Mouse (Mus musculus): ENCODE results near the gene Tuba4a.

Tuba4a gene

DNA sequence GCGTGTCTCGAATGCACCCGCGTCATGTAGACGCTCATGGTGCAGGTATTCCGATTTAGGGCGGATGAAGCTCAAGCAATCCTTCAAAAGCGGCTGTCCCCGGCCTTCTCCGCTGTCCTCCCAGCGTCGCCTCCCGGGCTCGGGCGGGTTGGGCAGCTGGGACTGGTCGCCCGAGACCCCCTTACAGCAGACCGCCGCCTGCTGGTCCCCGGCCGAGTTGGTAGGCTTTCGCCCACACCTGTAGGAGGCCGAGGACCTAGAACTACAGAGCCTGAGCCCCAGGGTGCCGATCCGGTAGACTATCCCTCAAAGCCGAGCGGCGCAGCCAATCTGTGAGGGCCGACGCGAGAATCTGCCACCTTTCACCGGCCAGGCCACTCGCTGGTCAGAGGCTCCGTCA is at the start of gene Tuba4a:
Gene Tuba4a (minus strand): TSS at position 335 of the 400 bp plus-strand sequence.
- peak; percentile 50 for DNase-seq (ENCODE audit: extremely low spot score, low spot score)

DNA sequence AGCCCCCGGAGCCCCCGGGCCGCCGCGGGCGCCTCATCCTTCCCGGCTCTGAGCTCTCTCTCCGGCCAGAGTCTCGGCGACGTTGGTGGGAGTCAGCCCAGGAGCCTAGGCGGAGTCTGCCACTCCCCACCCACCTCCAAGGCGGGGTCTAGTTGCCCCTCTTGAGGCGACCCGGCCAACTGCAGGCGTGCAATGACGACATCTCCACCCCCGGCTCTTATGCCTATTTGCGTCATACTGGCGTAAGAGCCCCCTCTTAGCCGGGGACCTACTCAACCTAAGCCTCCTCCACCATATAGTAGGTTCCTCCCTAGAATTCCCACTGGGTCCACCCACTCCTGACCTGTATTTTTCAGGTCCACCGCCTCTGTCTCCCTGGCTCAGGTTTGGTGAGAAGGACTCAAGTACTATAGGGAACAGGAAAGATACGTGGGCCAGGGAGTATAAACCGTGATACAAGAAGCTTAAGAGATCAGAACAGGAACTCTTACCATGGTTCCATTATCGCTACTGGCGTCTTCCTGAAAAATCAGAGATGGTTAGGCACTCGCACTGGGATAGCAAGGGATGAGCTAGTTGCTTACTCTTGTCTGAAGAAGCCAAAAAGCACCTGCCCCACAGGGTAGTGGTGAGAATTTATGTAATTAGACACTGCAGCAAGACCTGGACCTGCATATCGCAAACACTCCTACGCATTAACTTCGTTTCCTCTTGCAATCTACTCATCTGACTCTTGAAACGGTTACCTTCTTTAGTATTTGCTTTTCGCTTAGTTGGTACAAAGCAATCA is 44.6 kb upstream of the Tuba4a start, which contains the start of gene Ptprn:
Gene Ptprn (minus strand): TSS at position 412 of the 790 bp plus-strand sequence.
- no peak for DNase-seq (ENCODE audit: extremely low spot score, low spot score)

DNA sequence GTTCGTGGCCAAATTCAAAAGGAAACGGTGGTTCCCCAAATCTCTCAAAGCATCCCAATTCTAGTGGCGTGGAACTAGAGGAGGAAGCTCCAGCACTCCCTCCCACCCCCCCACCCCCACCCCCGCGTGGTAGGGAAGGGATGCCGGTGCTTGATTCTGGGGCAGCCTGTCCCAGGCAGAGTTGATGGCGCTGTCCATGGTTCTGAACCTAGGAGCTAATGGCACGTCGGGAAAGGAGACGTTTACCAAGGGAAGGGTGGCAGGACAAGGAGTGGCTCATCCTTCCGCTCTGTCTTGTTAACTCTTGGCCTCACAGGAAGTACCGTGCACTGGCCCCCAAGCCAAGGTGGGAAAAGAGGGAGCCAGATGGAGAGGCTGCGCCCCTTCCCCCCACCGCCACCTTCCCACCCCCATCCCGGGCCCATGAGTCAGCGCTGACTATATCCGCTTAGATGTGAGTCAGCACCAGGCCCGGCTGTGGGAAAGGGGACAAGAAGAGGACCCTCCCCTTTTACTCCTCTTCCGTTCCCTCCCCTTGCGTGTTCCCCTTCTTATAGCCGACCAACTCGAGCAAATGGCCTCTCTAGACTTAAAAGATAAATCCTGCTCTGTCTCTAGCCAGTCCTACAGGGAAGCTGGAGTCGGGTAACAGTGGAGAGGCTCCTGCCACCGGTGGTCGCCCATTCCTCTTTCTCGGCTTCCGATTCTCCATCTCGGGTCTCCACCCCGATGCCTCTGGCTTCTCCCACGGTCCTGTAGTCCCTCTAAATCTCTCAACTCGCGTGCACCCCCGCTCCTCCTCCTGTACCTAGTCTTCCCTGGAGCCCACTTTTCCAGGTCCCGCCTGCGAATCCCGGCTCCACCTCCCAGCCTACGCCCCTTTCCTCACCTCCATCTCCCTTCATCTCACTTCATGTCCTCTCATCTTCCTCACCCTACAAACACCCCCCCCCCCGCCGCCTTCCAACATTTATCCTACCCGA is 43.6 kb upstream of the Tuba4a start:
- DNase-seq (ENCODE audit: extremely low spot score, low spot score) = peak; percentile 75

DNA sequence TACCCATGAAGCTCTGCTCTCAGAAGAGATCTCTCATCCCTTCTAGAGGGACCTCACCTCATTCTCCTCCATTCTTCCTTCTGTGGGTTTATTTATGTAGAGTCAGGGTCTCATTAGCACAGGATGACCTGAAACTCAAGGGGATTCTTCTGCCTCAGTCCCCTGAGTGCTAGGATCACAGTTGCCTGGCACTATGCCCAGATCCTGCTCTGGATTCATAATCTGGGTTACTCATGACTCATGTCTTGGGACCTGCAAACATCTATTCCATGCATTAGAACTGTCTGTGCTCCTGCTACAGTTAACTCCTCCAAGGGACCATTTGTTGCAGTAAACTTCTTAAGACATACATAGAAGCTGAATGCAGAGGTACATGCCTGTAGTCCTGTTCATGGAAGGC is 41.6 kb upstream of the Tuba4a start:
- DNase-seq (ENCODE audit: extremely low spot score, low spot score) = no peak

DNA sequence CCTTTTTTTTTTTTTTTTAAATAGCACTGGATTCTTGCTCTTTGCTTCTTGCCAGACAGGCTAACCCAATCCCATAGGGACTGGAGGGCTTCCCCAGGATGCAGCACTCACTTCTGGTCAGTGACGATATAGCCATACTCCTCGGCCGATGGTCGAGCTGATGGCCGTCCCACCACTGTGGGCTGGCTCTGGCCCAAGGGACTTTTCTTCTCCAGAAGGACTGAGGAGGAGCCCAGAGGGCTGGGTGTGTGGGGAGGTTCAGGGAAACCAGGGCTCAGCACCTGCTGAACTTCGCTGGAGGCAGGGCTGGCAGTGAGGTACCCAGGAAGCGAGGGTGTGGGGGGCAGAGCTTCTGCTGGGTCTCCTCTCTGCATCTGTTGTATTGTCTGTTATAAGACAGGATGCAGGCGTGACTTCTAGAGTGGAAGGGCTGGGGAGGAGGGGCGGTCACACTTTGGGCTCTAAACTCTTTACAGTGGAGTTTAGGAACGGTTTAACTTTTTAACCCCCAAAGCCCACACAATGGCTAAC is 35.9 kb upstream of the Tuba4a start:
- no peak for DNase-seq (ENCODE audit: extremely low spot score, low spot score)

DNA sequence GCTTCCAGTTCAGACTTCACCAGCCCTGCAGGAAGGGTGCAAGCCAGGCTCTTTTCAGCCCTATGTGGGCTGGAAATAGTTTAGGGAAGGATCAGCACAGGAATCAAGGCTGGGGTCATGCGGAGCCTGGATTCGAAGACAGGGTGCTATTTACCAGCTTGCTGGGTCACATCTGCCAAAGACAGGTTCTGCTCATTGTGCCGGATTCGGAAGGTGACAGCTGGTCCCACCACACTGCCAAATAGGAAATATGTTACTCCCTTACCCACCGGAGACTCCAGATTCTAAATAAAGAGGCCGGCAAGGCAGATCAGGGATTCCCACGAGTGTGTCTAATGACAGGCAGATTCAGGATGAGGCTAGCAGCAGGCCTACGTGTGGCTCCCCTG is 35.0 kb upstream of the Tuba4a start:
- no peak for DNase-seq (ENCODE audit: extremely low spot score, low spot score)

DNA sequence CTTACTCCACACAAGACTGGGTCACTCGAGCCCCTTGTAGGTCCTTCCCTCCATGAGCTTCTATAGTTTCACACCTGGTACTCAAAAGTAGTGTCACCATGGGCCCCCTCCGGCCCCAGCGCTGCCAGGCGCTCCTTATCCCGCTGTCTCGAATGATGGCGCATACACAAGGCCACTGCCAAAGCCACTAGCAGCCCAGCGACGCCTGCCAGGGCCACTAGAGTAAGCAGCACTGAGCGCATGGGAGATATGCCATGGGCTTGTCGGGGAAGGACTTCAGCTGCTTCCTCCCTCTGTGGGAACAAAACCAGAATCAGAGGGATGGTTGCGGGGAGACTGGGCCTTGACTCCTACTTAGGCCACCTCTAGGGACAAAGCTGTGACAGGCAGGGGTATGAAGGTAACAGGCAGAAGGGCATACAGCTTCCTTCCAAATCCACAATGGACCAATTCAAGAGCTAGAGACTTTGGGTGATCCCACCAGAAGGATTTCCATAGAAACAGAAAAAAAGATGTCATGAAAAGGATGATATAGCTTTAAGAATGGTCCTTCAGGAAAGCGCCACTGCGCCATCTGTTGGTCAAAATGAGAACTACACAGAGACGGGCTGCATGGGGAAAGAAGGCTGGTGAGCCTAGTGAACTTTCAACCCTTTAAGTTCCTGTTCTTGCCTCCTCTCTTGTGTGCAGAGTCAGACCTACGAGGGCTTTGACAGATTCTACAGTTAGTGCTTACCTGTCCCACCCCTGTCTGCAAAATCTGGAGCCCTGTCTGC is 34.4 kb upstream of the Tuba4a start:
- DNase-seq (ENCODE audit: extremely low spot score, low spot score) = peak; percentile 84

DNA sequence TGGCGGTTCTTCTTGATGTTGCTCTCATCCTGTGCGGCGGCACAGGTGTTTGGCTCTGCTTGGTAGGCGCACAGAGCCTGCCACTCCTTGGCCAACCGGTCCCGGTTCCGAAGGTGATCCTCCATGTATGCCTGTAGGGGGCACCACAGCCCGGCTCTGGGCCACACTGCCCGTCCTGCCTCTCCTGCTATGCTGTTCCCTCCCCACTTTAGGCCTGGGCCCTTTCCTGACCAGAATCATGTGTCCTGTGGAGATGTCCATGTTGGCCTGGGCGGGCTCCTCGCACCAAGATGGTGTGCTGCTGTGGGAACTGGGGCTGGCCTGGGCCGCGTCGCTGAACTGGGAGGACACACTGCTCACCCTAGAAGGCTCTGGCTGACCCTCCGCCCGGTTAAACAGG is 33.4 kb upstream of the Tuba4a start:
- DNase-seq (ENCODE audit: extremely low spot score, low spot score) = no peak

DNA sequence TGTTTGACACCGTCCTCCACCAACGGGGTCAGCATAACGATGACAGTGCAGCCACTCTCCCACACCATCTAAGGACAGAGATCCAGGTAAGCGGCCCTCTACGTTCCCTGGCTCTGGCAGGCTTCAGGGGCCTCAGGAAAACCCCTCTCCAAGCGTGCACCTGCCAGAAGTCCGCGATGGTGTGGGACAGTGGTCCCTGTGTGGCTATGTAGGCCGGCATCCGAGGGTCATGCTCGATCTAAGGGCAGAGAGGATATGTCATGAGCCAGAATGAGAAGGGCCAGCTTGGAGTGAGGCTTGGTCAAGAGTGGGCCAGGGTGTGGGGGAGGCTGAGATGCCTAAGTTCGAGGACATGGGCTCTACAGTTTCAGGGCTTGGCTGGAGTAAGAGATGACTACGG is 32.6 kb upstream of the Tuba4a start:
- DNase-seq (ENCODE audit: extremely low spot score, low spot score) = no peak

DNA sequence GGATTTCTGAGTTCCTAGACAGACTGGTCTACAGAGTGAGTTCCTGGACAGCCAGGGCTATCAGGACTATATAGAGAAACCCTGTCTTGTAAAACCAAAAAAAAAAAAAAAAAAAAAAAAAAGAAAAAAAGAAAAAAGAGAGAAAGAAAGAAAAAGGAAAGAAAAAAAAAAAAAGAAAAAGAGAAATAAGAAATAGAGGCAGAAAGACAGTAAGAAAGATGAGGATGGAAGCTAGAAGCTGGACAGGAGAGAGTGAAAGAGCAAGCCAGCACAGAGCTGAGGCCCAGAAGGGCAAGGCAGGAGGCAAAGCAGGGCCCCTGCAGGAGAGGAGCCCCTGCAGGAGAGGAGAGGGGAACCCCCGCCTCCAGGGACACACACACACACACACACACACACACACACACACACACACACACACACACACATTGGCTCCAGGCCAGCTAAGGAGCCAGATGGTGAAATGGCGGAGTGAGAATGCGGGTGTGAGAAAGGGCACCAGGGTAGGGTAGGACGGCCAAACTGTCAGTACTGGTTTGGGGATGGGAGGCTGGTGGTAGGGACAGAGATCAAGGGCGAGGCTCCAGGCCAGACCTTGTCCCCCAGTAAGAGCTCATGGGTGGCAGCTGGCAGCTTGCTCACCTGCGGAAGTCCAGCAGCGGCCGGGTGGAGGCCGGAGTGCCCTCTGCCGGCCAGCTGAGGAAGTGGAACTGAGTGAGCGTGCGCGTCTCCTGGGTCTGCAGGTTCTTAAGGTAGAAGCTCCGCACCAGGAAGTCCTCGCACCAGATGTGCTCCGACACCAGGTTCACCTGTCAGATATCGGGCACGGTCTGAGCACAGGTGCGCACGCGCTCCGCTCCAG is 31.7 kb upstream of the Tuba4a start:
- DNase-seq (ENCODE audit: extremely low spot score, low spot score) = peak; percentile 80

DNA sequence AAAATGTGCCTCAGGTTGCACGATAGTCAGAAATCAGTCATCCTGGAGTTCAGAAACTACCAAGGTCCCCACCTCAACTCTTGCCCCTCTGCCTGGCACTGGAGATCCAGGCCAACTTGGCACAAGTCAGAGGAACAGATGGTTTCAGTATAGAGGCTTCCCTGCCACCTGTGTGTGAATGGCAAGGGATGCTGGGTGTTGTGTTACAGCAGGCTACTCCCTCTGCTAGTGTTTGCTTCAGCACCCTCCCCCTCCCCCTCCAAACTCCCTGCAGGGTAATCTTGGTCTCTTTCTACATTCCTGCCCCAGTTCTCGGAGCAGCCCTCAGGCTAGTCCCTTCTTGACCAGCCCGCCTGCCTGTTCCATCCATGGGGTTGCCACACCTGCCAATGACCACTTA is 30.8 kb upstream of the Tuba4a start:
- DNase-seq (ENCODE audit: extremely low spot score, low spot score) = no peak

DNA sequence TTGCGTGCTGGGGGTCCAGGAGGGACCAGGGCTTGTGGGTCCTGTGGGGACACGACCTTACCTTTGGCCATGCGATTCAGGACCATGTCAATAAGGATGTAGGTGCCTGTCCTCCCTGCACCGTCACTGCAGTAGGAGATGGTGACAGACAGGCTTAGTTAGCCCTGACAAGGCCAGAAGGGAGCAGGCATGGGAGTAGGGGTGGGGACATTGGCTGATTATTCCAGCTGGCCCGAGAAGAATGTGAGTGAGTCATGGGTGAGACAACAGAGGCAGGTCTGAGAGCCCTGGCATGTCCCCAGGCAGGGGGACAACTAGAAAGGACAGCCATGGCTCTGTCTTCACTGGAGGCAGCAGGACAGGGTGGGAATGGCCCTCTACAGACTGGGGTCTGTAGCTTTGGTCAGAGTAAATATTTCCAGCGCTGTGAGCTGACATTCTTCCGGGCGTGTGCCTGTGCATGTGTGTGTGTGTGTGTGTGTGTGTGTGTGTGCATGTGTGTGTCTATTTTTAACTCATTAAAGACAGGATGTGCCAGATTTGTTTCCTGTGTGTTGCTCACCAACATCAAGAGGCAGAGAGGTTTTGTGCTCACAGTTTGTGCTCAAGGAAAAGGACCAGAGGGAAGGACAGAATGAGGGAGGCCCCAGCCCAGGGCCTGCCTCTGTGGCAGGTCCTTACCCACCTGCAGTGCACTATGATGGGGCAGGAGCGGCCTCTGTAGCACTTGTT is 28.5 kb upstream of the Tuba4a start:
- DNase-seq (ENCODE audit: extremely low spot score, low spot score) = no peak

DNA sequence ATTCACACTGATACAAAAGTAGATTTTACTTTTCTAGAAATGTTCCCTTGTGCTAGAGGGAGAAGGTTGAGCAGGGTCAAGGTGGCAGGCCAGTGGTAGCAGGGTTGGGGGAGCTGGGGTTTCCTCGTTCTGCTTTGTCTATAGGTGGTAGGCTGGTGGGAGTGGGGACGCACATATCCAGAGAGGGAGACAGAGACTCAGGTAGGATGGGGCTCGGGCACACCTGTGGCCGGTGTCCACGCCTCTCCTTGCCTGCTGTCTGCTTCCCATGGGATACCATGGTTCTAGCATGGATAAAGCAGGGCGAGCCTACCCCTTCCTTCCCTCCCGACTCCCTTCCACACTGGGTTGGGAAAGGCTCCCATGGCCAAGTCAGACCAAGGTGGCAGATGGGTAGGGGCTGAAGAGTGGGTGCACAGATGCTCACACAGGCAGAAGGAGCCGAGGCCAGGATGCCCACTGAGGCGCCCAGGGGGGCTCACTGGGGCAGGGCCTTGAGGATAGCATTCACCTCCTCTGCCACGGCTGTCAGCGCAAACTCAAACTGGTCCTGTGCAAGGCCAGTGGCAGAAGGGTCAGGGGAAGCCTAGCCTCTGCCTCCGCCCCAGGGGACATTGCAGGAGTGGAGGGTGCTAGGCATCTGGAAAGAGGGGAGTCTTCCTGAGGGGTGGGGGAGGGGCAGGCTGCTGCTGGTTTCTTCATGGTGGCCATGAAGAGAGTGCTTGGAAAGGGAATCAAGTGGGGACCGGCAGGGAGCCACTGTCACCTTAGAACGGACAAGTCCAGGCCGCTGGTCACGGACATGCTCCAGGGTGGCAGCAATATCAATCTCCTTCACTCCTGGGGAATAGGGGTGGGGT is 27.6 kb upstream of the Tuba4a start:
- DNase-seq (ENCODE audit: extremely low spot score, low spot score) = no peak

DNA sequence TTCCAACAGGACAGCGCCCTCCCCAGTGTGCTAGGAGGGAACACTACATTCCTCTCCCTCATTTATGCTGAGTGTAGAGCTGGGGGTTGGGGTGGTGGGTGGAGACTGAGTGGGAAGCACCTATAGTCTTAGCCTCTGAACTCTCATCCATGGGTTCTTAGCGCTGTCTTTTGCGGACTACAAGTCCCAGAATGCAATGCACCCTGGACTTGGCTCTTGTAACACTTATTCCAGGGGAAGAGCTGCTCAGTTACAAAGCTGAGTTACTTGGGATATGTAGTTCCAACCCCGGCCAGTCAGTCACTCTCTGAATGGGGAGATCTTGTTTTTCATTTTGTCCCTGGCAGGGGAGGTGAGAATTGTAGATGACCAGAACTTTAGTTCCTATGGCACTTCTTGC is 25.2 kb upstream of the Tuba4a start:
- no peak for DNase-seq (ENCODE audit: extremely low spot score, low spot score)

DNA sequence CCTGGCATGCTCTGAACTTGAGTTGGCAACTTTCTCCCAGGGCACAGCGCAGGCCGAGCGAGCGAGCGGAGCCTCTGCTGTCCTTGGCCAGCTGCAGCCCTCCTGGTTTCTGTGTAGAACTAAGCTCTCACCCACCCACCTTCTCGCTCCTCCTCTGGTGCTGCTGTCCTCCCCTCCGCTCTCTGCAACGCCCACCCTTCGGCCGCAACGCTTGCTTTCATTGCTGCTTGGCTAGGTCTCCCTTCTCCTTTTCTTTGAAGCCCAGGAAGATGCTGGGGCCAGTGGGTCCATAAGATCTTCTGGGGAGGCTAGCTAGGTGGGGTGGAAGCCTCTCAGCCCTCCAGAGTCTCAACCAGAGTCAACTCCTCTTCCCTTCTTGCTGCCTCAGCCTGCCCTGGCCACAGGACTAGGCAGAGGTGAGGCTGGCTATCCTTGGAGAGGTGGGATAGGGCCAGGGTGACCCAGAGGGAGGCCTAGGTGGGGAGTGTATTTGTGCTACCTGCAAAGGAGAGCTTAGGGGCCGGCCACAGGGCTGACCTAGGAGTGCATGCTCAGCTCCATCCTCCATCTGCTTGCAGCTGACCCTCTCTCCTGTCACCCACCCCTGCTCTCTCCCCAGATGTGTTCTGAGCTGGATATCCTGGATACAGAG is 24.6 kb upstream of the Tuba4a start:
- DNase-seq (ENCODE audit: extremely low spot score, low spot score) = no peak

DNA sequence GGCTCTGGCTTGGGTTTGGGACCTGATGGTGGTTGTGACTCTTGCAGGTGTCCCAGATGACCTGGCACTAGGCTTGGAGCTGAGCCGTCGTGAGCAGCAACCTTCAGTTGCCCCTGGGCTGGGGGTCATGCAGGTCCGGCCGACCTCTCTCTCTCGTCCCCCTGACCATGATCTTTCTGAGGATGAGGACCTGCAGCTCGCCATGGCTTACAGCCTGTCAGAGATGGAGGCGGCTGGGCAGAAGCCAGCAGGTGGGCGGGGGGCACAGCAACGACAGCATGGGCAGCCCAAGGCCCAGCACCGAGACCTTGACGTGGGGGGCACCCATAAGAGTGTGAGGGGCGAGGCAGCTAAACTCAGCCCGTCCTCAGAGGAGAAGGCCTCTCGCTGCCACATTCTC is 23.7 kb upstream of the Tuba4a start:
- DNase-seq (ENCODE audit: extremely low spot score, low spot score) = no peak

DNA sequence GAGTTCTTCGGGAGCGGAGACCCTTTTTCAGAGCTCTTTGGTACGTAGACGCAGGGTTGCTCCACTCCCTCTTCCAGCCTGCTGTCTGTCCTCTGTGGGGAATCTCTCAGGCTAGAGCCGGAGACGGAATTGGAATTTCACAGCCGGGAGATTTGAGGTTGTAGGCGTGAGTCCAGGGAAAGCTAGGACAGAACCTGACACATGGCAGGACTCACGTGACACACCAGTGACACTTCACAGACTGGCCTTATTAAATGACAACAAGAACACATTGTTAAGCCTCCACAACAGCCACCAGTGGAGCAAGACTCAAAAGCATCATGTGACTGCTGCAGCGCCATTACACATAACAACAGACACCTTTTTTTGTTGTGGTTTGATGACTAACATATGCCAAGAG is 19.9 kb upstream of the Tuba4a start:
- no peak for DNase-seq (ENCODE audit: extremely low spot score, low spot score)
